Mouse (Mus musculus) urinary bladder, adult 18-20 months (tissue): ENCODE data around the gene Haus2.

ENCODE experiments used
- DNase-seq, 2 experiments: peaks; one replicate each; pipeline ENCODE4 v3.0.0; 2022; ENCODE audit warnings: low spot score in 2 of 2, mixed read lengths in 2 of 2

Gene Haus2

DNA sequence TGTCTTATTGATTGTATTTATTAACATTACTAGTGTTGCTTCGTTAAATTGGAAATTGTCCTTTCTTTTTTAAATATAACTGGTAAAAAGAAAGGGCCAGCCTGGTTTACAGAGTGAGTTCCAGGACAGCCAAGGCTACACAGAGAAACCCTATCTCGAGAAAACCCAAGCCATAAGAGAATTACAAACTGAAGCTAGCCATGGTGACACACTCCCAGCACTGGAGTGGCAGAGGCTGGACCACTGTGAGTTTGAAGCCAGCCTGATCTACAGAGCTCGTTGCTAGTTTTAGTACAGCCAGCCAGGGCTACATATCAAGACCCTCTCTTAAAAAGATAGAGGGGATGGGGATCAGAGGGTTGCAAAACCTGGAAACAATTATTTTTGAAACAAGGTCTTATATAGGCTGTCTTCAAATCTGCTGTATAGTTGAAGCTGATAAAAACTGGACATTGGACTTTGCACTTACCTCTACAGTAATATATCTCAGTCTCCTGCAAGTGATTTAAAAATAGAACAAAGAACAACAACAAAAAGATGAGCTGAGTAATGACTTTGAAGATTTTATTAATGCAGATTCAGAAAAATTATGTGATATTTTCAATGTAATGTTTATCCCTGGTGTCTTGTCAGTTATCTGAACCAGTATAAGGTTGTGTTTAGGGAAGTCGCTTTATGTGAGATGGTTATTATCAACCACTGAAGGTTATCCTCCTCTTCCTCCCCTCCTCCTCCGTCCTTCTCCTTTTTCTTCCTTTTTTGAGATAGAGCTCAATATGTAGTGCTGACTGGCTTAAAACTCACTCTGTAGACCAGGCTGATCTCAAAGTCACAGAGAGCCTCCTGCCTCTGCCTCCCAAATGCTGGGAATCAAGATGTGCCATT, 7.3 kb downstream of the Haus2 start:
- DNase-seq: no peak

- no peak for DNase-seq
Measured at GRCm38 (mm10) chr2:120619538-120619937, 10.4 kb downstream of the Haus2 start.

- no peak for DNase-seq
Measured at GRCm38 (mm10) chr2:120622920-120623319, 13.7 kb downstream of the Haus2 start.

GRCm38 (mm10) chr2:120628076-120628865, 19.1 kb downstream of the Haus2 start:
- DNase-seq: no peak

- DNase-seq: peak; percentile 91 to 98
Measured at GRCm38 (mm10) chr2:120628886-120629735, 19.9 kb downstream of the Haus2 start, which contains the start of gene Stard9. Gene Stard9 (plus strand): TSS chr2:120629121.

DNA sequence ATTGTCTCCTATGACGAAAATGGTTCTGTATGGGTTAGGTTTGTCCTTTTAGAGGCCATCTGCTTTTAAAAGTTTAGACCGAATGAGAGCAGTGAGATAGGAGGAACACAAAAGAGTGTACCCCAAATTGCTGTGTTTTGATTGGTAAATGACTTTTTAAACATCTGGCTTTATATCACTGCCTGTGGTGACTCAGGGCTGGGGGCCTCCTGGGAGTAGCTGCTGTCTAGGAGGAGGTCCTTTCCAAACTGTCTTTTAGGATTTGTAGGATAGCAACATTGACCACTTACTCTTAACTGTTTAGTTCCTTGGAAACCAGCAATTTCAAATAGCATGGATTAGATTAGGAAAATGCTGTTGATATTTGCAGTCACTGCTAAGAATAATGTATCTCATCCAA, 21.1 kb downstream of the Haus2 start:
- DNase-seq: no peak

DNA sequence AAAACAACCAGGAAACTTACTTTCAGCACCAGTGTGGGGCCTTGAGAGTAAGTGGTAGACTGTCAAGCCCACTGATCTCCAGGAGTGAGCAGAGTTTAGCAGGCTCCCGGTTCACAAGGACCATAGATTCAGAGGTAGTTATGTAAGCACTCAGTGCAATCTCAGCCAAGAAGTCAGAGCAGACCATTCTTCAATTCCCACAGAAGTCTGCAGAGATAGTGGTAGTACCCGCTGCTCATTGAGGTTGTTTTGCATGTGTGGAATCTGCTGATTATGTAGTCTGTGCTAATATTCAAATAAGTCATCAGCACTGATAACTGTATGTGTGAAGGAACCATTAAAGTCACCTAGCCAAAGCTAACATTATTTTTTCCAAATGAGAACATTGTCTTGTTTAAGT, 21.5 kb downstream of the Haus2 start:
- no peak for DNase-seq

- DNase-seq: no peak
Measured at GRCm38 (mm10) chr2:120631521-120631920, 22.3 kb downstream of the Haus2 start.

GRCm38 (mm10) chr2:120631957-120632356, 22.8 kb downstream of the Haus2 start:
- DNase-seq: no peak

DNA sequence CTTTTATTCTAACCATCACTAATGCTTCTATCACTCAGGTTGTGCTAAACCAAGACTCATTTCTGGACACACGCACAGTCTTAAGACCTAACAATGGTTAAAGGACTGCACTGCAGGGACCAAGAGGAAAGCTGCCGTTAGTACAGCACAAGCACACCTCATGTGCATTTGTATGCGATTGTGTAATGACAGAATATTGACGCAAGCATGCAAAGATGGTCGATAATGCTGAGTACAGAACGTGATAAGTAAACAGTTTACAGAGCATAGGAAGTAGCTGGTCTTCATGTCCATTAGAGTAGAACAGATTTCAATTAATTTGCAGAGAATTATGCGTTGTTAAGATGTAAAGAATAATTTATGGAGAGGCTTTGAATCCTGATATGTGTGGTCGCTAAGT, 31.7 kb downstream of the Haus2 start:
- DNase-seq: no peak

DNA sequence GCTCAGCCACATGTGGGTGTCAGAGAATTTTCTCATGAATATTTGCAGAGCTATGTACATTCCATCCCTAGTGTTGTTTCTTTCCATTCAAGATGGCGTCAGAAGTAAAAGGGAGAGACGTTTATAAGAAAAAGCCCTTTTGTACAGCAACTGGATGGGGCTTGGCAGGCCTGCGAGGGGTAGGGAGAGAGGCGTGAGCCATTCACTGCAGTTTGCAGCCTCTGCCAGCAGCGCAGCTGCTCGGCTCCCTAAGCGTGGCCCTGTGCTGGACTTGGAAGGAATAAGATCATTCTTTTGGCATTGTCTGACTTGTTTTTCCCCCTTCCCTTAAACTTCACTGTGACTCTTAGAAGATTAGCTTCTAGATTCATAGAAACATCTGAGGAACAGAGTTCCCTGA, 34.7 kb downstream of the Haus2 start:
- peak in 1 of 2 experiments; percentile 44 for DNase-seq

- peak in 1 of 2 experiments; percentile 50 for DNase-seq
Measured at GRCm38 (mm10) chr2:120646777-120647176, 37.6 kb downstream of the Haus2 start.

DNA sequence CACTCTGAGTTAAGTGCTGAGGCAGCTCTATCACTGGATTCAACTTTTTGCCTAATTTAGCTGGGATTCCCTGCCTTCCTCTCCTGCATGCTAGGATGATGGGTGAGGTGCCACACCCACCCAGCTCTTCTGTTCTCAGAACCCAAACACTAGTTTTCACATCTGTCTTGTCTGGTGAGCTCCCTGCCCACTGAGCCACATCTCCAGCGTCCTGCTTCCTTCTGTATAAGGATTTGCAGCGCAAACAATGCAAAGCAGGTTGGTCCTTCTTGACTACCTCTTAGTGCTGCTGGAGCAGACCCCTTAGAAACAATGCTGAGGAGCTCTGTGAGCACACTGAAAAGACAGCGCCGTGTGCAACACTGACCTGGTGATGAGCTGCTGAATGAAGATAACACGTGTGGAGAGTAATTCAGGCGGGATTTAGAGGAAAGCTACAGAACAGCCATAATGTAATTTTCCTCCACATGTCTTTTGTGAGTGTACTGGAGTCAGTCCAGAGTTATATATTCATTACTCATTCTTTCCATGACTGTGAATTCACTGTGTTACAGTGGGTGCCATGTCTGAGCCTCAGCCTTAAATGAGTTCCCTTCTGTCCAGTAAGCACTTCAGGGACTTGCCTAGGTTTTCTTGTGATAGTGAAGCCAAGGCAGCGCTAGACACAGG, 43.2 kb downstream of the Haus2 start:
- DNase-seq: no peak

DNA sequence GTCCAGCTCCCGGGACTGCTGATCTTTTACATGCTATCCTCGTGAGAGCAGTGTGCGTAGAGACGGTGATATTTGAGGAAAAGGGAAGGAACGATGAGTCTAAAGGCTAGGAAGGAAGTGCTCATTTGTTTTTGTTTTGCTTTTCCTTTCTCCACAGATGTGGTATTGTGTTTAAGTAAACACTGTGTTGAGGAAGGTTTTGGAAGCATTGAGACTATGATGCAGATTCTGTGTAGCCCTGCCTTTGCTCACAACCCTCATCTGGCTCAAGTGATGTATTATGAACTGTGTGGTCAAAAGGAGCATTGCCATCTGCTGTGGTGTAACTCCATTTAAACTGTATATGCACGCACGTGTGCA, 43.7 kb downstream of the Haus2 start:
- no peak for DNase-seq

DNA sequence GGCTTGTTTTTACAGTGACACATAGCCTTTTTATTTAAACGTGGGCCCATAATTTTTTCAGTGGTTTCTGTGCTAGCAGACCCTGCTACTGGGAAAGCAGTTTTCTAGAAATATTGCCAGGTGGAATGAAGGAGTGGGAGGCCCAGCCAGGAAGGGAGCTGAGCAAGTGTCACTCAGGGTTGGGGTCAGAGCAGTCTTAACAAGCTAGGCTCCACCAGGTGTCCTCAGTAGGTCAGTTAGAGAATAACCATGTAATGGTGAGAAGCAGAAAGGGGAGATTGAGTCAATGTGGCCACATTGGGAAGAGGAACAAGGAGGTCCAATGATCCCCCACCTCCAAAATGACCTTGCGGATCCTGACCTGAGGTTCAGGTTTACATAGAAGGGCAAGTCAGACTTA, 45.5 kb downstream of the Haus2 start:
- no peak for DNase-seq

DNA sequence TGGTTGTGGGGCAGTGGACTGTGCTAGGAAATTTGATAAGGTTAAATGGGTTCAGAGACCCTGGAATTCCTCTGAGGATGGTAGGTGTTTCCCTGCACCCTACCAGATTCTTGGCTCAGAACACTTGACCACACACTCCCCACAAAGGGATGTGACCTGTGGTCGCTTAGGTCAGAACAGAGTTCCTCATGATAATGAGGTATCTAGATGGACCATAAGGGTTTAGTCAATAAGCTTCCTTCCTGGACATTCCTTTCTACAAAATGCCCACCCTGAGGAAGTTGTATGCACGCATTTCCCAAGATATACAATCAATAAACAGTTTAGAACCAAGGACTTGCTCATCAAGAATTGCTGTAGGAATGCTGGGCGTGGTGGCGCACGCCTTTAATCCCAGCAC, 46.7 kb downstream of the Haus2 start:
- DNase-seq: no peak

GRCm38 (mm10) chr2:120656711-120657110, 47.5 kb downstream of the Haus2 start:
- no peak for DNase-seq

GRCm38 (mm10) chr2:120658486-120658885, 49.3 kb downstream of the Haus2 start:
- no peak for DNase-seq

DNA sequence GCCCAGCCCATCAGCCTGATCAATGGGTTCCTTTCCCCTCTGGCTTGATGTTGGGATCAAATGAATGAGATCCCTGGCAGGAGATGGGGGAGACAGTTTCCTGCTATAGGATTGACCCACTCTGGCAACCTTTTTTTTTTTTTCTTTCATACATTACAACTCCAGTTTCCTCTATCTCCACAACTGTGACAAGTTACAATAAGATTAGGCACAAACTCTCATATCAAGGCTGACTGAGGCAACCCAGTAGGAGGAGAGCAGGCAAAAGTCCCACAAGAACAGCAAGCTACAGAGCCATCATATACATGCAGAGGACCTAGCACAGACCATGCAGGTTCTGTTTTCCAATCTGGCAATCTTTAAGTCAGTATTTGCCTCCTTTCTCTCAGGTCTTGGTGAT, 50.1 kb downstream of the Haus2 start:
- no peak for DNase-seq

- DNase-seq: no peak
Measured at GRCm38 (mm10) chr2:120660486-120661078, 51.4 kb downstream of the Haus2 start.

GRCm38 (mm10) chr2:120662766-120663165, 53.6 kb downstream of the Haus2 start:
- DNase-seq: no peak
